Mouse (Mus musculus) midbrain, embryonic 14.5 days (tissue): ENCODE results near the gene Lsm14a. TPM values are rescaled to one million over a fixed set of nuclear protein-coding genes. Genes with fewer than 3 reads are reported as not detected.
"Not testable (repeated sequence)": the region's sequence is repeated elsewhere in the genome, so short reads cannot be mapped to it uniquely, and the experiment has no call there.

Source experiments
- ATAC-seq: fragments of 200-750 bp; cut with Nextera tagmentation; 2 replicates; pipeline ENCODE4 v1.8.0; 2017; ENCODE audit warnings: moderate number of reproducible peaks, moderate library complexity; ENCODE audit not compliant: low FRiP score, low TSS enrichment
- DNase-seq: peaks from one replicate; pipeline ENCODE4 v3.0.0-alpha.2; 2015
- H3K27ac ChIP-seq: fragments of 300-500 bp; sonication (generic); replicated peaks from 2 replicates; pipeline ENCODE4 v1.5.1; 2014; ENCODE audit warnings: mild to moderate bottlenecking, low read depth, low read length, moderate library complexity
- H3K27me3 ChIP-seq: fragments of 300-500 bp; sonication (generic); 2 replicates; pipeline ENCODE4 v1.6.1; 2014; ENCODE audit warnings: low read length, control low read depth, mixed read lengths; ENCODE audit not compliant: control insufficient read depth, insufficient read depth
- H3K36me3 ChIP-seq: fragments of 300-500 bp; sonication (generic); 2 replicates; pipeline ENCODE4 v1.6.1; 2014; ENCODE audit warnings: low read length, control low read depth; ENCODE audit not compliant: control insufficient read depth, insufficient read depth
- H3K4me1 ChIP-seq: fragments of 300-500 bp; sonication (generic); 2 replicates; pipeline ENCODE4 v1.6.1; 2014; ENCODE audit warnings: mild to moderate bottlenecking, antibody characterized with exemption, low read length, control low read depth; ENCODE audit not compliant: control insufficient read depth, insufficient read depth
- H3K4me2 ChIP-seq: fragments of 300-500 bp; sonication (generic); 2 replicates; pipeline ENCODE4 v1.6.1; 2014; ENCODE audit warnings: mild to moderate bottlenecking, low read length, moderate library complexity
- H3K4me3 ChIP-seq: fragments of 300-500 bp; sonication (generic); replicated peaks from 2 replicates; pipeline ENCODE4 v1.5.1; 2014; ENCODE audit warnings: low read depth, low read length
- H3K9ac ChIP-seq: fragments of 300-500 bp; sonication (generic); replicated peaks from 2 replicates; pipeline ENCODE4 v1.6.1; 2014; ENCODE audit warnings: mild to moderate bottlenecking, low read length, moderate library complexity
- H3K9me3 ChIP-seq: fragments of 300-500 bp; sonication (generic); 2 replicates; pipeline ENCODE4 v1.6.1; 2016; ENCODE audit warnings: low read length, control low read depth, mixed read lengths; ENCODE audit not compliant: control insufficient read depth
- WGBS: fragments of 180-500 bp; shearing (Covaris S2); extraction: QIAGEN DNeasy Blood & Tissue Kit; methylation state at CpG from one replicate; pipeline ENCODE4 v1.1.7; 2014; 5-methylcytosine and 5-hydroxymethylcytosine counted together
- polyA plus RNA-seq: library from polyadenylated mRNA; unstranded; fragments of >200 nt; fragmentation: Nextera tagmentation; extraction: Ambion mirVana; gene quantifications from 2 replicates; pipeline ENCODE4 v1.2.1, GENCODE M21; 2014

Gene Lsm14a
- polyA plus RNA-seq, 1 experiment from 2014 or later: 48.9 TPM

DNA sequence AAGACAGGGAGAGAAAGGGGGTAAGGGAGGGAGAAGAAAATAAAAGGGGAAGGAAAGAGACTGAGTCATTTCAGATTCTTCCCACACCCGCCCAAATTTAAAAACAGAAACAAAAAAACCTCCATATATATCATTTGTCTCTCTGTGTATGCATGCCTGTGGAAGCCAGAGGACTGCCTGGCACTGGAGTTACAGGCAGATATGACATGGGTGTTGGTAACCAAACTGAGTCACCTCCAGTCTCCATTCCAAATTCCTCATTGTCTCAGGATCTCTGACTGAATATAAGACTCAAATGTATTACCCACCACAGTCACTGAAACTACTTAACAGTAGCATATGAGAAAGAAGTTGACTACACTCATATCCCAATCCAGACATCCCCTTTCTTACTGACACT, 45.1 kb downstream of the Lsm14a start:
- peaks cover 97% of the 10 kb centered on the region for H3K36me3 ChIP-seq
- no peak overlapping the region for H3K4me2 ChIP-seq
- H3K4me1 ChIP-seq: no peaks in the 10 kb centered on the region
- no peaks in the 10 kb centered on the region for H3K27me3 ChIP-seq
- H3K9ac ChIP-seq: no peak overlapping the region
- H3K9me3 ChIP-seq: no peaks in the 10 kb centered on the region
- WGBS: 95% methylated on average over 1 of the region's 1 CpGs
- DNase-seq: no peak
- ATAC-seq: no peak
- no peak overlapping the region for H3K27ac ChIP-seq
- no peak overlapping the region for H3K4me3 ChIP-seq

DNA sequence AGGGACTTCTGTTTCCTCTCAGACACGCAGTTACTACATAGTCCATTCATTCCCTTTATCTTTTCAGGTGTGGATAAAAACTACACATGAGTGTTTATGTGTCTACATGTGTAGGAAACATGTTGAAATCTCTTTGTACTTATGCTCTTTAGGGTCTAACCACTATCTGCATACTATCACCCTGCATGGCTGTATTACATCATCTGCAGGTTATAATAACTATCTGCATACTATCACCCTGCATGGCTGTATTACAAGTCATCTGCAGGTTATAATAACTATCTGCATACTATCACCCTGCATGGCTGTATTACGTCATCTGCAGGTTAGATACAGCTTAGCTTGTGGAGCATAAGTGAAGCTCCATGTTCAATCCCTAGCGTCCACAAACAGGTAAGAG, 46.1 kb downstream of the Lsm14a start:
- no peaks in the 10 kb centered on the region for H3K9me3 ChIP-seq
- H3K27me3 ChIP-seq: no peaks in the 10 kb centered on the region
- no peak overlapping the region for H3K9ac ChIP-seq
- H3K36me3 ChIP-seq: peaks cover 92% of the 10 kb centered on the region
- no peak for ATAC-seq
- H3K4me3 ChIP-seq: no peak overlapping the region
- no peak overlapping the region for H3K4me2 ChIP-seq
- H3K4me1 ChIP-seq: no peaks in the 10 kb centered on the region
- no peak overlapping the region for H3K27ac ChIP-seq
- 95% methylated on average over 3 of the region's 3 CpGs for WGBS
- no peak for DNase-seq

DNA sequence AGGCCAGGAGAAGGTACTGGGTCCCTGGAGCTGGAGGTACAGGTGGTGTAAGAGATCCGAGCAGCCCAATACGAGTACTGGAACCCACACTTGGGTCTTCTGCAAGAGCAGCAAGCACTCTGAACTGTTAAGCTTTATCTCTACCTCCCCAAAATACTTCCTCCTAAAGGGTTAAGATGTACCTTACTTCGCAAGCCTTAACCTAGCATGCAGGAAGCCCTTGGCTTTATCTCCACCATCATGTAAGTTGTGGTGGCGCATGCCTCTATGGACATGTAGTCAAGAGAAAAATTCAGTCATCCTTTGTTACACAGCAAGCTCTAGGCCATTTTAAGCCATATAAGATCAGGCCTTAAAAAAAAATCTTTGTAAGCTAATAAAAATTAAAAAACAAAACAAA, 46.6 kb downstream of the Lsm14a start:
- no peak overlapping the region for H3K4me3 ChIP-seq
- ATAC-seq (no peak), DNase-seq (no peak)
- no peaks in the 10 kb centered on the region for H3K4me1 ChIP-seq
- H3K36me3 ChIP-seq: peaks cover 92% of the 10 kb centered on the region
- H3K27ac ChIP-seq: no peak overlapping the region
- no peaks in the 10 kb centered on the region for H3K27me3 ChIP-seq
- no peaks in the 10 kb centered on the region for H3K9me3 ChIP-seq
- no peak overlapping the region for H3K9ac ChIP-seq
- H3K4me2 ChIP-seq: no peak overlapping the region
- 94% methylated on average over 4 of the region's 4 CpGs for WGBS

DNA sequence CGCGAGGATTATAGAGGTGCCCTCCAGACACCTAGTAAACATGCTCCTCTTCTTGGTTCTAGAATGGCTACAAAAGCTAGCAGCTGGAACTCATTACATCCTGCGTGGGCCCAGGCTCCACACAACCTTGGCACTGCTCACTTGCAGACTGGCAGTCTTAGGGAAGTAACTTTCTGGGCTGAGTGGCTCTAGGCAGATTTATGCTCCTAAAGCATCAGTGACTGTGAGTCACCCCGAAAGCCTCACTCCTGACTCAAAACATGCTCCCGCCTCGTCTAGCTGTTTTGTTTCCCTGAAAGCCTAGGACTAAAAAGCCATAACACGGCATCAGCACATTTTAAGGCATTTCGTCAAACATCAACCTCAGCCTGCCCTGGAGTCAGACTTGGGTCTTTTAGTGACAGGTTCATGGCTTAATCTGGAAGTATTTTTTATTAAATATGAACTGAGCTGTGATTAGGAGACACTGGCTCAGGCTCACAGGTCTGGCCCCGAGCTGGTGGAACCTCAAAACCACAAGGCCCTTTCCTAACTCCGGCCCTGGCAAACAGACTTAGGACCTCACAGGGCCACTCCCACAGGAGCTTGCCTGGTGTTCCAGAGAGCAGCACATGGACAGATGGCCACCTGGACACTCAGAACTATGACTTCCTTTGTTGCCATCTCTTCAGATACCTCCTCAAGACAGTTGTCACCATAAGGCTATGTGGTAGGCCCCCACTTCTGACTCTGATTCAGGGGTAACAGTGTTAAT, 50.9 kb downstream of the Lsm14a start:
- no peak for ATAC-seq
- Histone ChIP-seq H3K9ac (no peak overlapping the region), H3K27ac (no peak overlapping the region), H3K36me3 (peaks cover 63% of the 10 kb centered on the region), H3K4me1 (no peaks in the 10 kb centered on the region), H3K27me3 (no peaks in the 10 kb centered on the region), H3K9me3 (no peaks in the 10 kb centered on the region), H3K4me3 (no peak overlapping the region), H3K4me2 (no peak overlapping the region)
- no peak for DNase-seq
- WGBS: 92% methylated on average over 10 of the region's 10 CpGs

DNA sequence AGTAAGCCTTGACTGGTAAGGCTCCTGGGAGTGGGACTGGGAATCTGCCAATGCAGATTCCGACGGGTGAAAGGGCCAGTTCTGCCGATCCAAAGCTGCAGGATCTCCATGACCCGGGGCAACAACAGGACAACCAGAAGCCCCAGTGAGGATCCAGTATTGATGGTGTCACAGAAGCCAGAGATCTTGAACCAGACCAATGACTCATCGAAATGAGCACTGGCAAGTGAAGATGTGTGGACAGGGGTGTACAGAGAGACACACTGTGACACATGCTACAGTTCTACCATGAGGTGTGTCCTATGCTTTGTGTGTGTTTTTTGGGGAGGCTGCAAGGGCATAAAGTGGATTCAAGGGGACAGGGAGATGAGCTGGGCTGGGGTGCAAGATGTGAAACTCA, 52.3 kb downstream of the Lsm14a start:
- ATAC-seq (no peak), DNase-seq (no peak)
- H3K36me3 ChIP-seq: peaks cover 51% of the 10 kb centered on the region
- H3K9ac ChIP-seq: no peak overlapping the region
- WGBS: 94% methylated on average over 5 of the region's 5 CpGs
- no peaks in the 10 kb centered on the region for H3K4me1 ChIP-seq
- no peaks in the 10 kb centered on the region for H3K27me3 ChIP-seq
- no peak overlapping the region for H3K27ac ChIP-seq
- no peaks in the 10 kb centered on the region for H3K9me3 ChIP-seq
- H3K4me2 ChIP-seq: no peak overlapping the region
- H3K4me3 ChIP-seq: no peak overlapping the region

DNA sequence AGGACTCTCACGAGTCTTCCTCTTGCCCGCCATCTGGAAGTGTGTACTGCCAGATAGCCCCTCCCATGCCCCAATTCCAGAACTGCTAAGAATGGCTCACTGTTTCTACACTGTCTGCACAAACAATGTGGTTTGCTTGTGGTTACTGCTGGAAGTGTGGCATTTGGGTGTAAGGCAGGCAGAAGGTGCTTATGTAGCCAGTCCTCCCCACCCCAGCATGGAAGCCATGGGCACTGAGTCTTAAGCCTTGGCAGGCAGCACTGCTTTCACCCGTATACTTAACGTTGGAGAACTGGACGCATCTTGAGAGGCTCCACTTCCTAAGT, 54.0 kb downstream of the Lsm14a start:
- Histone ChIP-seq H3K4me3 (no peak overlapping the region), H3K4me1 (no peaks in the 10 kb centered on the region), H3K4me2 (no peak overlapping the region), H3K27me3 (no peaks in the 10 kb centered on the region), H3K9me3 (no peaks in the 10 kb centered on the region), H3K36me3 (peaks cover 34% of the 10 kb centered on the region), H3K9ac (no peak overlapping the region), H3K27ac (no peak overlapping the region)
- ATAC-seq (no peak), DNase-seq (no peak)
- WGBS: 87% methylated on average over 5 of the region's 5 CpGs

DNA sequence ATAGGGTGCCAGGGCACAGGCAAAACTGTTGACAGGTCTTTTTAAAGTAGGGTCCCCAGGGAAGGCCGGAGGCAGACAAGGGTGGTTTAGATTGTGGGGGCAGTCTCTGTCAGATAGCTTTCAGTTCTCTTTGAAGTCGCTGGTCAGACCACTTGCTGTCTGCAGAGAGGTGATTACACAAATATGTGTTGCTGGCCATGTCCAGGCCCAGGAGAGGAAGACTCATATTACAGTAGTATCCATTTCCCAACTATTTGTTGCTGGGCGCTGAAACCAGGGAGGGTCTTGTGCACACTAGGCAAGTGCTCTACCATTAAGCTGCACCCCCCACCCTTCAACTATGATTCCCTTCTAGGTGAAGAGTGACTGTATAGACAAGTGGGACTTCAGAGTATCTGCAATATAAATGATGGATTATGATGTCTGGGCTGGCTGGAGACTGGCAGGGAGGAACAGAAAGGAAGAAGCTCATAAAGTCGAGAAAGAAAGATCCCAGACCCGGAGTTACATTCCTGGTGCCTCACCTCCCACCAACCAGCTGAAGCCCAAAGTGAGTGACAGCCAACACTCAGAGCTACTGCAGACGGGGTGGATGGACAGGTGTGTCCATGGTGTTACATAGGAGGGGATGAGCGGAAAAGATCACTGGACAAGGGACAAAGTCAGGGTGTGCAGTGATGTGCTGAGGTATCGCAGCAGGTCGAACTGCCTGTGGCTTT, 54.5 kb downstream of the Lsm14a start:
- Histone ChIP-seq H3K9me3 (no peaks in the 10 kb centered on the region), H3K27me3 (no peaks in the 10 kb centered on the region), H3K4me3 (no peak overlapping the region), H3K27ac (no peak overlapping the region), H3K36me3 (peaks cover 29% of the 10 kb centered on the region), H3K4me1 (no peaks in the 10 kb centered on the region), H3K9ac (no peak overlapping the region), H3K4me2 (no peak overlapping the region)
- DNase-seq: no peak
- ATAC-seq: no peak
- 86% methylated on average over 9 of the region's 9 CpGs for WGBS

DNA sequence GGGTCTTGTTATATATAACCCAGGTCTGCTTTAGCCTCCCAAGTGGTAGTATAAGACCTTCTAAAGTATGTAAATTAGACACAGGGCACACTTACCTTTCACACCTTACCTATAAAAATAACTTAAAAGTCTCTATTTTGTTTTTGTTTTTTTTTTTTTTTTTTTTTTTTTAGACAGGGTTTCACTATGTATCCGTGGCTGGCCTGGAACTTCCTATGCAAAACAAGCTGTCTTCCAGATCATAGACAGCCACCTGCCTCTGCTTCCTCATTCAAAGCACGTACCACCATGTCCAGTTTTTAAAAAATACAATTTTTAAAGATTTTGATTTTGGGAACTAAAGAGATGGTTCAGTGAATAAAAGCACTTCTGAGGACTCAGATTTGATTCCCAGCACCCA, 55.8 kb downstream of the Lsm14a start:
- no peak overlapping the region for H3K4me2 ChIP-seq
- DNase-seq (no peak), ATAC-seq (no peak)
- H3K4me1 ChIP-seq: no peaks in the 10 kb centered on the region
- H3K4me3 ChIP-seq: no peak overlapping the region
- WGBS: 95% methylated on average over 2 of the region's 2 CpGs
- no peaks in the 10 kb centered on the region for H3K27me3 ChIP-seq
- H3K9me3 ChIP-seq: no peaks in the 10 kb centered on the region
- H3K27ac ChIP-seq: no peak overlapping the region
- no peak overlapping the region for H3K9ac ChIP-seq
- peaks cover 21% of the 10 kb centered on the region for H3K36me3 ChIP-seq

DNA sequence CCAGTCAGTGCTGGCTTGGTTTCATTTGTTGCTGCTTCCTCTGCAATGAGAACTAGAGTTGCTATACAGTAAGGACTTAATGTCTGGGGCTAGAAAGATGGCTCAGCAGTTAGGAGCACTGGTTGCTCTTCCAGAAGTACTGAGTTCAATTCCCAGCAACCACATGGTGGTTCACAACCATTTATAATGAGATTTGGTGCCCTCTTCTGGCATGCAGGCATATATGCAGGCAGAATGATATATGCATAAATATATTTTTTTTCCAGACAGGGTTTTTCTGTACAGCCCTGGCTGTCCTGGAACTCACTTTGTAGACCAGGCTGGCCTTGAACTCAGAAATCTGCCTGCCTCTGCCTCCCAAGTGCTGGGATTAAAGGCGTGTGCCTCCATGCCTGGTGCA, 56.6 kb downstream of the Lsm14a start:
- DNase-seq, H3K4me2 ChIP-seq, H3K4me1 ChIP-seq, H3K27ac ChIP-seq, H3K4me3 ChIP-seq, ATAC-seq, H3K9me3 ChIP-seq, H3K9ac ChIP-seq, H3K27me3 ChIP-seq: not testable (repeated sequence)
- H3K36me3 ChIP-seq: peaks cover 15% of the 10 kb centered on the region; the same call in 1 of the 2 replicates
- WGBS: 88% methylated on average over 1 of the region's 1 CpGs
